Mouse (Mus musculus) frontal cortex, adult 2 months (tissue): Measurements from ENCODE around the gene Pus3. TPM values are rescaled to one million over a fixed set of nuclear protein-coding genes. Genes with fewer than 3 reads are reported as not detected.

Experiments used
- polyA plus RNA-seq: library from polyadenylated mRNA; depleted of rRNA; stranded (reverse); fragments of >200 nt; gene quantifications from 2 replicates; pipeline ENCODE4 v1.2.3, GENCODE M21; 2012; rRNA removed

Gene Pus3
- polyA plus RNA-seq, 1 experiment: 13.3 TPM

Other genes starting within 250 kb of the Pus3 start
- 5.6 and 7.3 TPM in 2 replicates for gene Cdon, start 137.5 kb upstream of the Pus3 start, polyA plus RNA-seq
- not detected in 2 replicates for gene Gm1113, start 40.3 kb upstream of the Pus3 start, polyA plus RNA-seq
- 13.5 and 15.5 TPM in 2 replicates for gene Ddx25, start 67 bp upstream of the Pus3 start, polyA plus RNA-seq
- 0.57 and 0.70 TPM in 2 replicates for gene Pate2, start 11.7 kb downstream of the Pus3 start, polyA plus RNA-seq
- 5.0 and 6.2 TPM in 2 replicates for gene Hyls1, start 11.8 kb downstream of the Pus3 start, polyA plus RNA-seq
- gene Pate4, start 53.3 kb downstream of the Pus3 start, polyA plus RNA-seq: not detected in 2 replicates
- not detected in 2 replicates for gene Pate3, start 89.6 kb downstream of the Pus3 start, polyA plus RNA-seq
- gene Pate1, start 128.8 kb downstream of the Pus3 start, polyA plus RNA-seq: not detected in 2 replicates
- gene Gm17677, start 182.5 kb downstream of the Pus3 start, polyA plus RNA-seq: not detected in 2 replicates
- gene Gm17727, start 219.5 kb downstream of the Pus3 start, polyA plus RNA-seq: not detected in 2 replicates
- not detected in 2 replicates for gene Gm27235, start 231.5 kb downstream of the Pus3 start, polyA plus RNA-seq
- gene D730048I06Rik, start 231.5 kb downstream of the Pus3 start, polyA plus RNA-seq: not detected in 2 replicates